Mouse (Mus musculus) lung, embryonic 16.5 days (tissue): ENCODE data around the gene Rcn1. TPM values are rescaled to one million over a fixed set of nuclear protein-coding genes. Genes with fewer than 3 reads are reported as not detected.

Source experiments
- ATAC-seq: fragments of 200-750 bp; cut with Nextera tagmentation; 2 replicates; pipeline ENCODE4 v1.8.0; 2017; ENCODE audit warnings: low read depth, mild to moderate bottlenecking, moderate library complexity
- H3K27ac ChIP-seq: fragments of 300-500 bp; sonication (generic); 2 replicates; pipeline ENCODE4 v1.5.1; 2014; ENCODE audit warnings: mild to moderate bottlenecking, control low read depth, low read length
- H3K27me3 ChIP-seq: fragments of 300-500 bp; sonication (generic); 2 replicates; pipeline ENCODE4 v1.6.1; 2014; ENCODE audit warnings: low read depth, low read length, mixed read lengths; ENCODE audit not compliant: control insufficient read depth, insufficient read depth
- H3K36me3 ChIP-seq: fragments of 300-500 bp; sonication (generic); 2 replicates; pipeline ENCODE4 v1.6.1; 2014; ENCODE audit warnings: low read length; ENCODE audit not compliant: control insufficient read depth, insufficient read depth
- H3K4me1 ChIP-seq: fragments of 300-500 bp; sonication (generic); replicated peaks from 2 replicates; pipeline ENCODE4 v1.6.1; 2014; ENCODE audit warnings: low read length, mixed read lengths; ENCODE audit not compliant: control insufficient read depth, insufficient read depth
- H3K4me2 ChIP-seq: fragments of 300-500 bp; sonication (generic); 2 replicates; pipeline ENCODE4 v1.6.1; 2014; ENCODE audit warnings: low read depth, low read length, control low read depth
- H3K4me3 ChIP-seq: fragments of 300-500 bp; sonication (generic); 2 replicates; pipeline ENCODE4 v1.5.1; 2014; ENCODE audit warnings: mild to moderate bottlenecking, low read length, control low read depth
- H3K9ac ChIP-seq: fragments of 300-500 bp; sonication (generic); 2 replicates; pipeline ENCODE4 v1.6.1; 2014; ENCODE audit warnings: low read length, control low read depth
- H3K9me3 ChIP-seq: fragments of 300-500 bp; sonication (generic); 2 replicates; pipeline ENCODE4 v1.6.1; 2016; ENCODE audit warnings: low read length; ENCODE audit not compliant: control insufficient read depth
- WGBS: fragments of 180-500 bp; shearing (Covaris S2); extraction: QIAGEN DNeasy Blood & Tissue Kit; methylation state at CpG from one replicate; pipeline ENCODE4 v1.1.7; 2014; 5-methylcytosine and 5-hydroxymethylcytosine counted together
- polyA plus RNA-seq: library from polyadenylated mRNA; unstranded; fragments of >200 nt; fragmentation: Nextera tagmentation; extraction: Ambion mirVana; gene quantifications from 2 replicates; pipeline ENCODE4 v1.2.1, GENCODE M21; 2015

The Rcn1 gene
- polyA plus RNA-seq, 1 experiment from 2014 or later: 134 TPM

GRCm38 (mm10) chr2:105400558-105400957 is 1.4 kb upstream of the Rcn1 start:
- H3K36me3 ChIP-seq: no peaks in the 10 kb centered on the region
- H3K27me3 ChIP-seq: no peaks in the 10 kb centered on the region
- ATAC-seq: no peak
- no peak overlapping the region for H3K27ac ChIP-seq
- H3K4me2 ChIP-seq: no peak overlapping the region
- no peak overlapping the region for H3K9ac ChIP-seq
- no peak overlapping the region for H3K4me3 ChIP-seq
- no peaks in the 10 kb centered on the region for H3K9me3 ChIP-seq
- WGBS: 82% methylated on average over 4 of the region's 4 CpGs
- H3K4me1 ChIP-seq: peaks cover 18% of the 10 kb centered on the region

- Histone ChIP-seq H3K27me3 (no peaks in the 10 kb centered on the region), H3K4me3 (peak overlapping the region; percentile 74), H3K4me2 (peak overlapping the region; percentile 69), H3K27ac (peak overlapping the region; percentile 94), H3K9ac (peak overlapping the region; percentile 88), H3K4me1 (peaks cover 18% of the 10 kb centered on the region), H3K36me3 (peaks cover 2% of the 10 kb centered on the region; the same call in 1 of the 2 replicates), H3K9me3 (no peaks in the 10 kb centered on the region)
- 0% methylated on average over 30 of the region's 31 CpGs for WGBS
- ATAC-seq: peak; percentile 59
These were observed 459 bp downstream of the Rcn1 start for GRCm38 (mm10) chr2:105398636-105399084.

GRCm38 (mm10) chr2:105397446-105398211 is 1.5 kb downstream of the Rcn1 start:
- ATAC-seq: no peak
- peak overlapping the region; percentile 74 for H3K4me3 ChIP-seq
- no peaks in the 10 kb centered on the region for H3K27me3 ChIP-seq
- peak overlapping the region; percentile 69 for H3K4me2 ChIP-seq
- no peaks in the 10 kb centered on the region for H3K9me3 ChIP-seq
- no peak overlapping the region for H3K27ac ChIP-seq
- 31% methylated on average over 5 of the region's 5 CpGs for WGBS
- H3K36me3 ChIP-seq: peaks cover 3% of the 10 kb centered on the region; the same call in 1 of the 2 replicates
- H3K9ac ChIP-seq: peak overlapping the region; percentile 88
- peaks cover 18% of the 10 kb centered on the region for H3K4me1 ChIP-seq

GRCm38 (mm10) chr2:105396066-105396465 is 3.1 kb downstream of the Rcn1 start:
- Histone ChIP-seq H3K9me3 (no peaks in the 10 kb centered on the region), H3K27ac (no peak overlapping the region), H3K4me3 (no peak overlapping the region), H3K36me3 (peaks cover 6% of the 10 kb centered on the region; the same call in 1 of the 2 replicates), H3K27me3 (no peaks in the 10 kb centered on the region), H3K4me1 (peaks cover 18% of the 10 kb centered on the region), H3K9ac (no peak overlapping the region), H3K4me2 (no peak overlapping the region)
- ATAC-seq: no peak
- 90% methylated on average over 9 of the region's 9 CpGs for WGBS

- Histone ChIP-seq H3K9ac (no peak overlapping the region), H3K4me1 (peaks cover 14% of the 10 kb centered on the region), H3K36me3 (peaks cover 6% of the 10 kb centered on the region), H3K4me2 (no peak overlapping the region), H3K9me3 (no peaks in the 10 kb centered on the region), H3K4me3 (no peak overlapping the region), H3K27me3 (no peaks in the 10 kb centered on the region), H3K27ac (no peak overlapping the region)
- WGBS: 79% methylated on average over 4 of the region's 4 CpGs
- ATAC-seq: no peak
These were observed 4.7 kb downstream of the Rcn1 start for GRCm38 (mm10) chr2:105394375-105394774.

GRCm38 (mm10) chr2:105392514-105392913 is 6.6 kb downstream of the Rcn1 start:
- H3K27ac ChIP-seq: no peak overlapping the region
- peaks cover 13% of the 10 kb centered on the region for H3K36me3 ChIP-seq
- no peak overlapping the region for H3K9ac ChIP-seq
- H3K4me3 ChIP-seq: no peak overlapping the region
- no peaks in the 10 kb centered on the region for H3K27me3 ChIP-seq
- WGBS: 24% methylated on average over 2 of the region's 2 CpGs
- ATAC-seq: no peak
- H3K4me2 ChIP-seq: no peak overlapping the region
- H3K4me1 ChIP-seq: peaks cover 5% of the 10 kb centered on the region
- H3K9me3 ChIP-seq: no peaks in the 10 kb centered on the region

- no peak for ATAC-seq
- H3K36me3 ChIP-seq: peaks cover 19% of the 10 kb centered on the region
- WGBS: 89% methylated on average over 4 of the region's 4 CpGs
These were observed 7.7 kb downstream of the Rcn1 start for GRCm38 (mm10) chr2:105391414-105391784.

GRCm38 (mm10) chr2:105390653-105391413 is 8.3 kb downstream of the Rcn1 start:
- Histone ChIP-seq H3K4me1 (no peaks in the 10 kb centered on the region), H3K9me3 (no peaks in the 10 kb centered on the region), H3K4me3 (no peak overlapping the region), H3K27ac (no peak overlapping the region), H3K27me3 (no peaks in the 10 kb centered on the region), H3K9ac (no peak overlapping the region), H3K36me3 (peaks cover 24% of the 10 kb centered on the region), H3K4me2 (no peak overlapping the region)
- WGBS: 60% methylated on average over 6 of the region's 6 CpGs
- ATAC-seq: 0 out of 2 replicates have a peak, but pooled peaks have one; percentile 5

More at GRCm38 (mm10) chr2:105391414-105391784, 7.7 kb downstream of the Rcn1 start:
- Histone ChIP-seq H3K9ac (no peak overlapping the region), H3K9me3 (no peaks in the 10 kb centered on the region), H3K27me3 (no peaks in the 10 kb centered on the region), H3K4me1 (no peaks in the 10 kb centered on the region; the same call in 1 of the 2 replicates), H3K4me3 (no peak overlapping the region), H3K4me2 (no peak overlapping the region), H3K27ac (no peak overlapping the region)
